Mouse (Mus musculus): Measurements from ENCODE around the gene Foxe3. TPM values are rescaled to one million over a fixed set of nuclear protein-coding genes. Genes with fewer than 3 reads are reported as not detected.

Gene Foxe3
- total and polyA plus RNA-seq, 2 experiments from 2014 or later: not detected

- no peak for TF ChIP-seq CTCF (IDR thresholded peaks at IDR 0.05; ENCODE audit: low read depth)
- H3K4me2 ChIP-seq (ENCODE audit: low read depth, low read length): no peak overlapping the region
- DNase-seq (ENCODE audit: low spot score): no peak
- no peak for ATAC-seq
- H3K4me3 ChIP-seq (ENCODE audit: low read length): no peak overlapping the region
- no peaks in the 10 kb centered on the region for H3K27me3 ChIP-seq (ENCODE audit: insufficient read depth, low read length)
- H3K27ac ChIP-seq: no peak overlapping the region
- 77% methylated on average over 1 of the region's 1 CpGs for WGBS
- H3K4me1 ChIP-seq (ENCODE audit: insufficient read depth, low read length): no peaks in the 10 kb centered on the region
- H3K9me3 ChIP-seq (ENCODE audit: low read length): no peaks in the 10 kb centered on the region
- H3K9ac ChIP-seq (replicated peaks; ENCODE audit: low read length): no peak overlapping the region
- H3K36me3 ChIP-seq (ENCODE audit: insufficient read depth, low read length): no peaks in the 10 kb centered on the region
These were observed 43.6 kb downstream of the Foxe3 start for GRCm38 (mm10) chr4:114882232-114882631.

DNA sequence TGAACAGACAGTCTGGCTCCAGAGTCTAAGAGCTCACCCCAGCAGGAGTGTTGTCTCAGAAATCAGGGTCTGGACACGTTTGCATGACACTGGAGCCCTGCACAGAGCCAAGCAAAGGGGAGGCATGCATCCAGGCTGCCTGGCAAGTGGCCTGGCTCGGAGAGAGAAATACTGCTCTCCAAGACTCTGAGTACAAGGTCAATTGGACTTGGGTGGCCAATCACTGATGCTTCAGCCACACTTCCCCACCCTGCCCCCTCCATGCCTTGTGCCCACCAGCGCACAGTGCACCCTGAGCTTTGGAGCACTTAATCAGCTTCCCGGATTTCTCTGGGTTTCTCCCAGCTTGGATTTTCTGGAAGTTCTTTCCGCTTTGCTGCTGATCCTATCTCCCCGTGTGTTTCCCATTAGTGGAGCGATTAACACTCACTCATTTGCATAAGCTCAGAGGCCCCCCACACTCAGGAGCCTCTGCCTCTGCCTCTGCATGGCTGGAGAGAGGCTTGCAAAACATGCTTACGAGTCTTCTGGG lies 49.3 kb downstream of the Foxe3 start:
- Histone ChIP-seq H3K9ac (replicated peaks; ENCODE audit: low read length) (no peak overlapping the region), H3K36me3 (ENCODE audit: insufficient read depth, low read length) (no peaks in the 10 kb centered on the region), H3K9me3 (ENCODE audit: low read length) (no peaks in the 10 kb centered on the region), H3K4me1 (ENCODE audit: insufficient read depth, low read length) (no peaks in the 10 kb centered on the region), H3K27ac (no peak overlapping the region), H3K4me2 (ENCODE audit: low read depth, low read length) (no peak overlapping the region), H3K4me3 (ENCODE audit: low read length) (no peak overlapping the region), H3K27me3 (ENCODE audit: insufficient read depth, low read length) (no peaks in the 10 kb centered on the region)
- DNase-seq (ENCODE audit: low spot score) (peak; percentile 48), ATAC-seq (peak; percentile 67)
- no peak for TF ChIP-seq CTCF (IDR thresholded peaks at IDR 0.05; ENCODE audit: low read depth)
- 29% methylated on average over 8 of the region's 8 CpGs for WGBS

Other genes starting within 250 kb of the Foxe3 start
- not detected in 2 replicates for gene Gm12830, start 104.3 kb downstream of the Foxe3 start, total RNA-seq (2014; rRNA removed)
- gene Gm12830, start 104.3 kb downstream of the Foxe3 start, polyA plus RNA-seq (2015; fragmentation: Nextera tagmentation; extraction: Ambion mirVana): not detected in 2 replicates
- gene Foxd2, start 17.1 kb downstream of the Foxe3 start, total RNA-seq (2014; rRNA removed): 0.90 and 1.8 TPM in 2 replicates
- gene Foxd2, start 17.1 kb downstream of the Foxe3 start, polyA plus RNA-seq (2015; fragmentation: Nextera tagmentation; extraction: Ambion mirVana): 0.16 and 0.30 TPM in 2 replicates
- 68.0 and 70.3 TPM in 2 replicates for gene Cmpk1, start 61.2 kb upstream of the Foxe3 start, total RNA-seq (2014; rRNA removed)
- gene Cmpk1, start 61.2 kb upstream of the Foxe3 start, polyA plus RNA-seq (2015; fragmentation: Nextera tagmentation; extraction: Ambion mirVana): 199 and 204 TPM in 2 replicates
- 2.8 and 3.6 TPM in 2 replicates for gene Stil, start 74.1 kb upstream of the Foxe3 start, total RNA-seq (2014; rRNA removed)
- gene Stil, start 74.1 kb upstream of the Foxe3 start, polyA plus RNA-seq (2015; fragmentation: Nextera tagmentation; extraction: Ambion mirVana): 2.3 and 2.8 TPM in 2 replicates
- gene Tal1, start 130.4 kb upstream of the Foxe3 start, total RNA-seq (2014; rRNA removed): 18.1 and 19.4 TPM in 2 replicates
- 1.1 and 1.6 TPM in 2 replicates for gene Tal1, start 130.4 kb upstream of the Foxe3 start, polyA plus RNA-seq (2015; fragmentation: Nextera tagmentation; extraction: Ambion mirVana)
- gene Pdzk1ip1, start 162.7 kb upstream of the Foxe3 start, total RNA-seq (2014; rRNA removed): 0.58 and 5.2 TPM in 2 replicates
- 4.2 and 4.9 TPM in 2 replicates for gene Pdzk1ip1, start 162.7 kb upstream of the Foxe3 start, polyA plus RNA-seq (2015; fragmentation: Nextera tagmentation; extraction: Ambion mirVana)
- gene Cyp4x1, start 208.3 kb upstream of the Foxe3 start, total RNA-seq (2014; rRNA removed): 20.7 and 25.9 TPM in 2 replicates
- gene Cyp4x1, start 208.3 kb upstream of the Foxe3 start, polyA plus RNA-seq (2015; fragmentation: Nextera tagmentation; extraction: Ambion mirVana): 9.4 and 9.7 TPM in 2 replicates

All from hindbrain, postnatal 0 days (tissue).